ENCODE assay signal across 8 mouse cellular contexts in the genomic region with DNA sequence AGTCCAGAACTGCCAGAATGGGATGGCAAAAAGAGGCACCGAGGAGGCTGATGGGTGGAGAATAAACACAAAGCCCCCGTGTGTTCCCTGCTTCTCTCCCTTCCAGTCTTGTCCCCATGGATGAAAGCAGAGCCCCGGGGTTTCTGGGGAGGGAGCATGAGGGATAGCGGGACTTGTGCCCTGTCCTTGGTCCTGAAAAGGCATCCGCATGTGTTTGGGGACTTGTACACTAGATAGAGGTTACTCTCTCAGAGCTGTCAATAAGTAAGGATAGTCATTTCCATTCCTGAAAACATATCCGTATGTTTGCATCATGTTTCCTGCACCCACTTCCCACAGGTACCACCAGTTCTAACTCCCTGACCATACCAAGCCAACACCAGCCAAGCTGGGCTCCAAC. TPM values are rescaled to one million over a fixed set of nuclear protein-coding genes. Genes with fewer than 3 reads are reported as not detected.
DNase-seq lines count a peak whose midpoint lies in the region; ATAC-seq lines count a peak whose summit lies in the region.

No protein-coding gene starts in this region.

- H3K27ac ChIP-seq in kidney, embryonic 16.5 days (ENCODE audit: low read length) = no peak overlapping the region
- H3K27ac ChIP-seq in forebrain, embryonic 16.5 days (ENCODE audit: low read length) = no peak overlapping the region; the same call in 1 of the 2 replicates
- no peak overlapping the region for H3K27ac ChIP-seq in midbrain, embryonic 13.5 days

- H3K9ac ChIP-seq in kidney, embryonic 16.5 days (replicated peaks; ENCODE audit: low read length) = no peak overlapping the region
- peak overlapping the region; percentile 95; the same call in 1 of the 2 replicates for H3K9ac ChIP-seq in forebrain, embryonic 16.5 days (replicated peaks; ENCODE audit: low read depth, low read length)
- H3K9ac ChIP-seq in midbrain, embryonic 13.5 days (replicated peaks) = peak overlapping the region; percentile 77

- no peak for ATAC-seq in kidney, embryonic 16.5 days (ENCODE audit: low FRiP score, low TSS enrichment)
- ATAC-seq in forebrain, embryonic 16.5 days = no peak
- ATAC-seq in midbrain, embryonic 13.5 days = no peak

- H3K27me3 ChIP-seq in kidney, embryonic 16.5 days (ENCODE audit: insufficient read depth, low read length) = peaks cover 48% of the 10 kb centered on the region
- 0 out of 2 replicates have a peak, but pooled peaks cover 2% of the 10 kb centered on the region for H3K27me3 ChIP-seq in forebrain, embryonic 16.5 days (replicated peaks; ENCODE audit: control insufficient read depth, insufficient read depth, low read length)
- H3K27me3 ChIP-seq in midbrain, embryonic 13.5 days = peaks cover 26% of the 10 kb centered on the region

- H3K4me1 ChIP-seq in kidney, embryonic 16.5 days (ENCODE audit: insufficient read depth, low read length) = peaks cover 18% of the 10 kb centered on the region
- peaks cover 34% of the 10 kb centered on the region for H3K4me1 ChIP-seq in forebrain, embryonic 16.5 days (replicated peaks; ENCODE audit: control insufficient read depth, insufficient read depth, low read length)
- peaks cover 46% of the 10 kb centered on the region for H3K4me1 ChIP-seq in midbrain, embryonic 13.5 days (replicated peaks)

- no peak overlapping the region for H3K4me3 ChIP-seq in kidney, embryonic 16.5 days (ENCODE audit: low read length)
- H3K4me3 ChIP-seq in forebrain, embryonic 16.5 days (replicated peaks; ENCODE audit: low read length) = peak overlapping the region; percentile 63
- peak overlapping the region; percentile 88 for H3K4me3 ChIP-seq in midbrain, embryonic 13.5 days (replicated peaks)

- H3K4me2 ChIP-seq in kidney, embryonic 16.5 days (replicated peaks; ENCODE audit: low read depth, low read length) = no peak overlapping the region
- H3K4me2 ChIP-seq in forebrain, embryonic 16.5 days (ENCODE audit: low read length) = peak overlapping the region; percentile 87
- peak overlapping the region; percentile 77 for H3K4me2 ChIP-seq in midbrain, embryonic 13.5 days (replicated peaks)

- WGBS in kidney, embryonic 16.5 days = 2% methylated on average over 6 of the region's 6 CpGs
- 7% methylated on average over 6 of the region's 6 CpGs for WGBS in forebrain, embryonic 16.5 days
- WGBS in midbrain, embryonic 13.5 days = 9% methylated on average over 6 of the region's 6 CpGs

- no peaks in the 10 kb centered on the region for H3K9me3 ChIP-seq in kidney, embryonic 16.5 days (ENCODE audit: low read length)
- H3K9me3 ChIP-seq in forebrain, embryonic 16.5 days (ENCODE audit: control insufficient read depth, low read length) = no peaks in the 10 kb centered on the region
- H3K9me3 ChIP-seq in midbrain, embryonic 13.5 days = no peaks in the 10 kb centered on the region

- intact Hi-C loops in gastrocnemius, postnatal 36 days (cut with DNase I) = no loop called here

- DNase-seq in kidney, postnatal 14 days = peak; percentile 51
- DNase-seq in ZHBTc4 (ENCODE audit: low read depth, low spot score) = peak; percentile 75
- DNase-seq in right cerebral cortex, postnatal 25 days = no peak
- DNase-seq in right cerebral cortex, postnatal 10 days (ENCODE audit: low spot score in 2 of 2) = no peak
- DNase-seq in gastrocnemius, postnatal 36 days = no peak

- no peaks in the 10 kb centered on the region for H3K36me3 ChIP-seq in kidney, embryonic 16.5 days (ENCODE audit: insufficient read depth, low read length)
- no peaks in the 10 kb centered on the region for H3K36me3 ChIP-seq in forebrain, embryonic 16.5 days (ENCODE audit: control insufficient read depth, insufficient read depth)
- H3K36me3 ChIP-seq in midbrain, embryonic 13.5 days = no peaks in the 10 kb centered on the region

RNA-seq across cellular contexts. Expression of a gene that starts 1.6 kb away (rescaled TPM):
- polyA plus RNA-seq in kidney, embryonic 16.5 days (2015; fragmentation: Nextera tagmentation; extraction: Ambion mirVana) = 1.2 and 1.8 TPM in 2 replicates
- polyA plus RNA-seq in forebrain, embryonic 16.5 days (2015; fragmentation: Nextera tagmentation; extraction: Ambion mirVana) = 51.6 and 56.6 TPM in 2 replicates
- 41.4 and 47.8 TPM in 2 replicates for polyA plus RNA-seq in midbrain, embryonic 13.5 days (2015; fragmentation: Nextera tagmentation; extraction: Ambion mirVana)
- total RNA-seq in gastrocnemius, postnatal 36 days (2021) = 1 to 10 TPM in 1 of 2 experiments, under 1 TPM in 1; 0.69 to 1.1 TPM

RNA-seq across cellular contexts. Expression of a gene that starts 3.0 kb away (rescaled TPM):
- 2.4 and 2.9 TPM in 2 replicates for polyA plus RNA-seq in kidney, embryonic 16.5 days (2015; fragmentation: Nextera tagmentation; extraction: Ambion mirVana)
- polyA plus RNA-seq in forebrain, embryonic 16.5 days (2015; fragmentation: Nextera tagmentation; extraction: Ambion mirVana) = 76.0 and 99.3 TPM in 2 replicates
- 109 and 138 TPM in 2 replicates for polyA plus RNA-seq in midbrain, embryonic 13.5 days (2015; fragmentation: Nextera tagmentation; extraction: Ambion mirVana)
- 10 to 100 TPM; 11.4 to 12.2 TPM for total RNA-seq in gastrocnemius, postnatal 36 days (2021)

RNA-seq across cellular contexts. Expression of a gene that starts 7.3 kb away (rescaled TPM):
- not detected in 2 replicates for polyA plus RNA-seq in kidney, embryonic 16.5 days (2015; fragmentation: Nextera tagmentation; extraction: Ambion mirVana)
- 0.16 and 0.19 TPM in 2 replicates for polyA plus RNA-seq in forebrain, embryonic 16.5 days (2015; fragmentation: Nextera tagmentation; extraction: Ambion mirVana)
- not detected in 2 replicates for polyA plus RNA-seq in midbrain, embryonic 13.5 days (2015; fragmentation: Nextera tagmentation; extraction: Ambion mirVana)
- not detected for total RNA-seq in gastrocnemius, postnatal 36 days (2021)

RNA-seq across cellular contexts. Expression of a gene that starts 16.1 kb away (rescaled TPM):
- polyA plus RNA-seq in kidney, embryonic 16.5 days (2015; fragmentation: Nextera tagmentation; extraction: Ambion mirVana) = 56.9 and 58.8 TPM in 2 replicates
- 78.8 and 86.3 TPM in 2 replicates for polyA plus RNA-seq in forebrain, embryonic 16.5 days (2015; fragmentation: Nextera tagmentation; extraction: Ambion mirVana)
- 95.9 and 97.6 TPM in 2 replicates for polyA plus RNA-seq in midbrain, embryonic 13.5 days (2015; fragmentation: Nextera tagmentation; extraction: Ambion mirVana)
- 10 to 100 TPM; 11.9 to 12.3 TPM for total RNA-seq in gastrocnemius, postnatal 36 days (2021)

RNA-seq across cellular contexts. Expression of a gene that starts 16.1 kb away (rescaled TPM):
- polyA plus RNA-seq in kidney, embryonic 16.5 days (2015; fragmentation: Nextera tagmentation; extraction: Ambion mirVana) = 188 and 192 TPM in 2 replicates
- 209 and 214 TPM in 2 replicates for polyA plus RNA-seq in forebrain, embryonic 16.5 days (2015; fragmentation: Nextera tagmentation; extraction: Ambion mirVana)
- 176 and 178 TPM in 2 replicates for polyA plus RNA-seq in midbrain, embryonic 13.5 days (2015; fragmentation: Nextera tagmentation; extraction: Ambion mirVana)
- 100 to 1,000 TPM in 1 of 2 experiments, 10 to 100 TPM in 1; 99.0 to 103 TPM for total RNA-seq in gastrocnemius, postnatal 36 days (2021)

Comparison
In these comparisons a context has a peak if more than half of its experiments do, and no peak if none do; other contexts are left out.
1. DNase-seq: peak in kidney, postnatal 14 days (single experiment) and ZHBTc4 (single experiment); none in right cerebral cortex, postnatal 25 days (single experiment), right cerebral cortex, postnatal 10 days (0 of 2) and gastrocnemius, postnatal 36 days (0 of 2).
2. RNA of a gene that starts 1.6 kb away (polyA plus RNA-seq): 51.6 to 56.6 TPM in forebrain, embryonic 16.5 days and 41.4 to 47.8 TPM in midbrain, embryonic 13.5 days; 1.2 to 1.8 TPM in kidney, embryonic 16.5 days; every median in the first group is over 10 times any median in the second.
3. RNA of a gene that starts 3.0 kb away (polyA plus RNA-seq): 109 to 138 TPM in midbrain, embryonic 13.5 days and 76.0 to 99.3 TPM in forebrain, embryonic 16.5 days; 2.4 to 2.9 TPM in kidney, embryonic 16.5 days; every median in the first group is over 10 times any median in the second.